Mouse (Mus musculus) monocyte, adult 59 days (primary cell): Measurements from ENCODE around the gene Gm4141. TPM values are rescaled to one million over a fixed set of nuclear protein-coding genes. Genes with fewer than 3 reads are reported as not detected.

Experiments used
- total RNA-seq, 2 experiments: library from RNA; stranded (reverse); gene quantifications; one replicate each; pipeline ENCODE4 v1.2.4; 2023

Gm4141 gene
- not detected for total RNA-seq

GRCm38 (mm10) chr7:20576141-20576540, at the start of gene Gm4141:
Gene Gm4141 (minus strand): TSS chr7:20576241.

GRCm38 (mm10) chr7:20598921-20599320, 22.9 kb upstream of the Gm4141 start, which contains the start of gene Gm4513:
Gene Gm4513 (minus strand): TSS chr7:20599021.

GRCm38 (mm10) chr7:20545657-20546056, 30.4 kb downstream of the Gm4141 start, which contains the start of gene Gm5726:
Gene Gm5726 (minus strand): TSS chr7:20545757.

GRCm38 (mm10) chr7:20533537-20533936, 42.5 kb downstream of the Gm4141 start, which contains the start of gene Vmn1r104:
Gene Vmn1r104 (plus strand): TSS chr7:20533837.

Other genes with a start within 250 kb of the Gm4141 start
- gene Gm4133, start 242.2 kb downstream of the Gm4141 start, total RNA-seq = not detected
- gene Gm5728, start 200.8 kb downstream of the Gm4141 start, total RNA-seq = not detected
- gene Vmn1r100, start 158.3 kb downstream of the Gm4141 start, total RNA-seq = not detected
- not detected for gene Vmn1r101, start 133.6 kb downstream of the Gm4141 start, total RNA-seq
- gene Gm10670, start 101.3 kb downstream of the Gm4141 start, total RNA-seq = not detected
- gene Vmn1r103, start 65.7 kb downstream of the Gm4141 start, total RNA-seq = not detected
- gene Vmn1r104, start 42.4 kb downstream of the Gm4141 start, total RNA-seq = not detected
- not detected for gene Gm5726, start 30.5 kb downstream of the Gm4141 start, total RNA-seq
- not detected for gene Gm4513, start 22.8 kb upstream of the Gm4141 start, total RNA-seq
- gene Vmn1r107, start 92.7 kb upstream of the Gm4141 start, total RNA-seq = not detected
- gene Vmn1r111, start 127.0 kb upstream of the Gm4141 start, total RNA-seq = not detected
- not detected for gene Gm10668, start 154.4 kb upstream of the Gm4141 start, total RNA-seq
- gene Vmn1r112, start 194.9 kb upstream of the Gm4141 start, total RNA-seq = not detected
- not detected for gene Vmn1r113, start 211.0 kb upstream of the Gm4141 start, total RNA-seq
- not detected for gene Vmn1r114, start 235.9 kb upstream of the Gm4141 start, total RNA-seq